Mouse (Mus musculus): ENCODE data around the gene Hjurp. TPM values are rescaled to one million over a fixed set of nuclear protein-coding genes. Genes with fewer than 3 reads are reported as not detected.

The Hjurp gene
- polyA plus RNA-seq, 1 experiment from 2014 or later, result 168 TPM

- no peak overlapping the region for H3K9ac ChIP-seq
- no peaks in the 10 kb centered on the region for H3K36me3 ChIP-seq
- H3K4me1 ChIP-seq, result no peaks in the 10 kb centered on the region
- H3K9me3 ChIP-seq, result peaks cover 11% of the 10 kb centered on the region; the same call in 1 of the 2 replicates
- H3K4me3 ChIP-seq, result no peak overlapping the region
- ATAC-seq (ENCODE audit: insufficient number of reproducible peaks, low FRiP score, low TSS enrichment, low read depth), result no peak
- H3K4me2 ChIP-seq, result no peak overlapping the region
- H3K27ac ChIP-seq, result no peak overlapping the region
- no peaks in the 10 kb centered on the region for H3K27me3 ChIP-seq
- WGBS, result 51% methylated on average over 2 of the region's 2 CpGs
Observed at GRCm38 (mm10) chr1:88292057-88292456, 14.6 kb upstream of the Hjurp start.

GRCm38 (mm10) chr1:88291409-88292005 is 14.1 kb upstream of the Hjurp start:
- H3K4me1 ChIP-seq, result no peaks in the 10 kb centered on the region
- 59% methylated on average over 3 of the region's 3 CpGs for WGBS
- H3K4me2 ChIP-seq, result no peak overlapping the region
- no peaks in the 10 kb centered on the region for H3K27me3 ChIP-seq
- no peak overlapping the region for H3K9ac ChIP-seq
- no peak overlapping the region for H3K27ac ChIP-seq
- H3K4me3 ChIP-seq, result no peak overlapping the region
- peaks cover 11% of the 10 kb centered on the region; the same call in 1 of the 2 replicates for H3K9me3 ChIP-seq
- 0 out of 2 replicates have a peak, but pooled peaks have one; percentile 7 for ATAC-seq (ENCODE audit: insufficient number of reproducible peaks, low FRiP score, low TSS enrichment, low read depth)
- H3K36me3 ChIP-seq, result no peaks in the 10 kb centered on the region

GRCm38 (mm10) chr1:88290511-88290910 is 13.1 kb upstream of the Hjurp start:
- 64% methylated on average over 1 of the region's 1 CpGs for WGBS
- Histone ChIP-seq H3K36me3 (no peaks in the 10 kb centered on the region), H3K27me3 (no peaks in the 10 kb centered on the region), H3K9ac (no peak overlapping the region), H3K4me1 (no peaks in the 10 kb centered on the region), H3K4me2 (no peak overlapping the region), H3K9me3 (peaks cover 11% of the 10 kb centered on the region; the same call in 1 of the 2 replicates), H3K27ac (no peak overlapping the region), H3K4me3 (no peak overlapping the region)
- ATAC-seq (ENCODE audit: insufficient number of reproducible peaks, low FRiP score, low TSS enrichment, low read depth), result no peak

- Histone ChIP-seq H3K9ac (no peak overlapping the region), H3K4me3 (no peak overlapping the region), H3K4me2 (no peak overlapping the region), H3K36me3 (no peaks in the 10 kb centered on the region), H3K4me1 (no peaks in the 10 kb centered on the region), H3K27ac (no peak overlapping the region), H3K27me3 (no peaks in the 10 kb centered on the region), H3K9me3 (peaks cover 14% of the 10 kb centered on the region)
- ATAC-seq (ENCODE audit: insufficient number of reproducible peaks, low FRiP score, low TSS enrichment, low read depth), result no peak
- WGBS, result 40% methylated on average over 4 of the region's 4 CpGs
Observed at GRCm38 (mm10) chr1:88289917-88290316, 12.5 kb upstream of the Hjurp start.

GRCm38 (mm10) chr1:88289152-88289551 is 11.7 kb upstream of the Hjurp start:
- Histone ChIP-seq H3K4me2 (no peak overlapping the region), H3K36me3 (no peaks in the 10 kb centered on the region), H3K4me3 (no peak overlapping the region), H3K27me3 (no peaks in the 10 kb centered on the region), H3K9ac (no peak overlapping the region), H3K9me3 (peaks cover 16% of the 10 kb centered on the region), H3K4me1 (no peaks in the 10 kb centered on the region), H3K27ac (no peak overlapping the region)
- ATAC-seq (ENCODE audit: insufficient number of reproducible peaks, low FRiP score, low TSS enrichment, low read depth), result no peak
- 45% methylated on average over 2 of the region's 2 CpGs for WGBS

GRCm38 (mm10) chr1:88288789-88289127 is 11.3 kb upstream of the Hjurp start:
- H3K4me3 ChIP-seq, result no peak overlapping the region
- peaks cover 16% of the 10 kb centered on the region for H3K9me3 ChIP-seq
- WGBS, result 70% methylated on average over 3 of the region's 3 CpGs
- no peaks in the 10 kb centered on the region for H3K27me3 ChIP-seq
- no peaks in the 10 kb centered on the region for H3K4me1 ChIP-seq
- no peaks in the 10 kb centered on the region for H3K36me3 ChIP-seq
- no peak overlapping the region for H3K9ac ChIP-seq
- H3K4me2 ChIP-seq, result no peak overlapping the region
- H3K27ac ChIP-seq, result no peak overlapping the region
- ATAC-seq (ENCODE audit: insufficient number of reproducible peaks, low FRiP score, low TSS enrichment, low read depth), result no peak

- no peaks in the 10 kb centered on the region for H3K27me3 ChIP-seq
- no peak for ATAC-seq (ENCODE audit: insufficient number of reproducible peaks, low FRiP score, low TSS enrichment, low read depth)
- H3K27ac ChIP-seq, result no peak overlapping the region
- peaks cover 16% of the 10 kb centered on the region for H3K9me3 ChIP-seq
- H3K9ac ChIP-seq, result no peak overlapping the region
- no peaks in the 10 kb centered on the region for H3K36me3 ChIP-seq
- WGBS, result 39% methylated on average over 3 of the region's 3 CpGs
- no peaks in the 10 kb centered on the region for H3K4me1 ChIP-seq
- no peak overlapping the region for H3K4me3 ChIP-seq
- H3K4me2 ChIP-seq, result no peak overlapping the region
Observed at GRCm38 (mm10) chr1:88288056-88288788, 10.8 kb upstream of the Hjurp start.

- Histone ChIP-seq H3K36me3 (no peaks in the 10 kb centered on the region), H3K27me3 (no peaks in the 10 kb centered on the region), H3K9ac (no peak overlapping the region), H3K4me3 (no peak overlapping the region), H3K9me3 (peaks cover 16% of the 10 kb centered on the region), H3K4me1 (no peaks in the 10 kb centered on the region), H3K27ac (no peak overlapping the region), H3K4me2 (no peak overlapping the region)
- no peak for ATAC-seq (ENCODE audit: insufficient number of reproducible peaks, low FRiP score, low TSS enrichment, low read depth)
- 30% methylated on average over 5 of the region's 5 CpGs for WGBS
Observed at GRCm38 (mm10) chr1:88287697-88287980, 10.2 kb upstream of the Hjurp start.

GRCm38 (mm10) chr1:88286887-88287696 is 9.7 kb upstream of the Hjurp start:
- no peak overlapping the region for H3K4me2 ChIP-seq
- no peak overlapping the region for H3K27ac ChIP-seq
- no peak overlapping the region for H3K4me3 ChIP-seq
- H3K4me1 ChIP-seq, result no peaks in the 10 kb centered on the region
- no peak overlapping the region for H3K9ac ChIP-seq
- H3K36me3 ChIP-seq, result no peaks in the 10 kb centered on the region
- peaks cover 15% of the 10 kb centered on the region for H3K9me3 ChIP-seq
- 72% methylated on average over 13 of the region's 13 CpGs for WGBS
- no peaks in the 10 kb centered on the region for H3K27me3 ChIP-seq
- no peak for ATAC-seq (ENCODE audit: insufficient number of reproducible peaks, low FRiP score, low TSS enrichment, low read depth)

GRCm38 (mm10) chr1:88286136-88286845 is 8.9 kb upstream of the Hjurp start:
- ATAC-seq (ENCODE audit: insufficient number of reproducible peaks, low FRiP score, low TSS enrichment, low read depth), result no peak
- Histone ChIP-seq H3K4me3 (no peak overlapping the region), H3K27me3 (no peaks in the 10 kb centered on the region), H3K36me3 (no peaks in the 10 kb centered on the region), H3K9ac (no peak overlapping the region), H3K27ac (no peak overlapping the region), H3K4me1 (no peaks in the 10 kb centered on the region), H3K9me3 (peaks cover 7% of the 10 kb centered on the region), H3K4me2 (no peak overlapping the region)
- 80% methylated on average over 15 of the region's 15 CpGs for WGBS

- no peak overlapping the region for H3K4me3 ChIP-seq
- H3K27ac ChIP-seq, result no peak overlapping the region
- H3K4me2 ChIP-seq, result no peak overlapping the region
- no peaks in the 10 kb centered on the region for H3K36me3 ChIP-seq
- WGBS, result 66% methylated on average over 5 of the region's 5 CpGs
- H3K9me3 ChIP-seq, result peaks cover 5% of the 10 kb centered on the region; the same call in 1 of the 2 replicates
- H3K27me3 ChIP-seq, result no peaks in the 10 kb centered on the region
- H3K4me1 ChIP-seq, result no peaks in the 10 kb centered on the region
- H3K9ac ChIP-seq, result no peak overlapping the region
- no peak for ATAC-seq (ENCODE audit: insufficient number of reproducible peaks, low FRiP score, low TSS enrichment, low read depth)
Observed at GRCm38 (mm10) chr1:88285652-88286051, 8.2 kb upstream of the Hjurp start.

GRCm38 (mm10) chr1:88284946-88285320 is 7.5 kb upstream of the Hjurp start:
- no peak overlapping the region for H3K9ac ChIP-seq
- H3K4me2 ChIP-seq, result no peak overlapping the region
- H3K36me3 ChIP-seq, result no peaks in the 10 kb centered on the region
- 0 out of 2 replicates have a peak, but pooled peaks have one; percentile 1 for ATAC-seq (ENCODE audit: insufficient number of reproducible peaks, low FRiP score, low TSS enrichment, low read depth)
- WGBS, result 62% methylated on average over 7 of the region's 7 CpGs
- H3K9me3 ChIP-seq, result peaks cover 5% of the 10 kb centered on the region; the same call in 1 of the 2 replicates
- H3K27me3 ChIP-seq, result no peaks in the 10 kb centered on the region
- H3K4me3 ChIP-seq, result no peak overlapping the region
- no peaks in the 10 kb centered on the region for H3K4me1 ChIP-seq
- H3K27ac ChIP-seq, result no peak overlapping the region

Data from limb, embryonic 15.5 days (tissue).